Mouse (Mus musculus) gastrocnemius, adult 8-10 months (tissue): ENCODE measurements around the gene Cmip. TPM values are rescaled to one million over a fixed set of nuclear protein-coding genes. Genes with fewer than 3 reads are reported as not detected.
A peak's percentile ranks its signal among the peaks of the same experiment; 100 is the strongest.

ENCODE experiments used
- DNase-seq, 2 experiments: peaks; one replicate each; pipeline ENCODE4 v3.0.0; 2022; ENCODE audit warnings: low spot score in 2 of 2
- total RNA-seq, 4 experiments: library from RNA; stranded (reverse); gene quantifications; 2 replicates each; pipeline ENCODE4 v1.2.4; 2022

The Cmip gene
- total RNA-seq, 4 experiments from 2014 or later = 3.8 to 7.3 (median 6.2) TPM

GRCm38 (mm10) chr8:117458440-117458839 is 201.6 kb downstream of the Cmip start:
- DNase-seq = no peak

GRCm38 (mm10) chr8:117462701-117463284 is 205.9 kb downstream of the Cmip start:
- DNase-seq = no peak

- DNase-seq = no peak
Measured at GRCm38 (mm10) chr8:117464525-117464924, 207.7 kb downstream of the Cmip start.

GRCm38 (mm10) chr8:117465250-117465649 is 208.4 kb downstream of the Cmip start:
- DNase-seq = no peak

- DNase-seq = no peak
Measured at GRCm38 (mm10) chr8:117467466-117467865, 210.6 kb downstream of the Cmip start.

DNA sequence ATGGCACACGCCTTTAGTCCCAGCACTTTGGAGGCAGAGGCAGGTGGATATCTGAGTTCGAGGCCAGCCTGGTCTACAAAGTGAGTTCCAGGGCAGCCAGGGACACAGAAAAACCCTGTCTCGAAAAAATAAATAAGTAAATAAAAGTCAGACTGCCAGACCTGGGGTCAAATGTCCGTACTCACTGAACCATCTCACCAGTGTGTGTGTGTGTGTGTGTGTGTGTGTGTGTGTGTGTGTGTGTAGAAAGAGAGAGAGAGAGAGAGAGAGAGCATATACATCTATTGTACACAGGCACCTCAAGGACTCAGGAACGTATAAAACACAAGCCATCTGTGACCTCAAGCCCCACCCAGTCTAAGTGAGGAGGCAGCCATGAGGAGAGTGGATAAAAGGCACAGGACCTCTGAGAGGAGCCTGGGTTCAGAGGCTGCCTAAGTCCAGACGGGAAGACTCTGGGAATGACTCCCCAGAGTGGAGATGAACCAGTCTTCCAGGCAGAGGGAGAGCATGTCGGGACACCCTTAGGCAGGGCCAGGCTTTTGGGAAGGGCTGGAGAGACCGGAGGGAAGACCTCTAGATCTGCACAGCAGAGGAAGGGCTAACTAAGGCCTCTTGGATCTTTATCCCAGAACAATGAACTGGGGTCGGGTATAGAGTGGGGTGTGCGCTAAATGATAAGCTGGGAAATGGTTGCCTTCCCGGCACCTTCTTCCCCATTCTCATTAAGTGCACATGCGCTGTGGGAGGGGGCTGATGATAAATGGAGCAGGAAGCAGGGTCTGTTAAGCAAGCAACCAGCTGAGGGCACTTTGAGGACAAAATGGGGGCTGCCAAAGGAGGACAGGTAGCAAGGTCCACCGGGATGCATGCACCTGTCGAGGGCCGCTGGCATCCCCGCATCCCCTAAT is 212.8 kb downstream of the Cmip start:
- no peak for DNase-seq

DNA sequence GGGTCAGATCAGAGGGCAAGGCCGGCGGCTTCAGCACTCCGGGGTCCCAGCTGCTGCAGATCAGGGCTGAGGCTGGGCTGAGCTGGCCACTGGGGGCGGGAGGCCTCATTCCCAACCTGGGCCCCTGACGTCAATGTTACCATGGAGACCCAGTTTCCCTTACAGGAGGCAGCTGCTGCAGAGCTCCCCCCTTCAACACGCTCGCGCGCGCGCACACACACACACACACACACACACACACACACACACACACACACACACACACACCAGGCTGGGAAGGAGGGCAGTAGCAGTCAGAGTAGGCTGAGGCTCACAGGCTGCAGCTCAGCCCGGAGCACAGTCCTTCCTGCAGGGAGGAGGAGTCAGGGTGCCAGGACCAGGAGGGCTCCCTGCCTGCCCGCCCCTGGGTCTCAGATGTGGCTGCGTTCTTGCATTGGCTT is 213.5 kb downstream of the Cmip start:
- no peak for DNase-seq

DNA sequence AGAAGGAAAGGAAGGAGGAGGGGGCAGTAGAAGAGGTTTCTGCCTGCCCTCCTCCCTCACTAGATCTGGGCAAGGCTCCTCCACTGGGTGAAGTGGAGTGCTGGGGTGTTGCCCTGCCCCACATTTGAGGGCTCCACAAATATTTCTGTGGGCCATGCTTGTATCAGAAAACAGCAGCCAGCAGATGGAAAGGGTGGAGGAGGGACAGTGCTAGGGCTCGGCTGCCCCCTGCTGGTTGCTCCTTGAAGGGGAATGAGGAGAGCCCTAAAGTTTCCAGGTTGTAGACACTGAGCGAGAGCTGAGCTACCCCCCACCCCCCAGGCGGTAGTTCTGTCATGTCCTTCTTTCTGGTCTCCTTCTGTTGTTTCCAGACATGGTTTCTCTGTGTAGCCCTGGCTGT is 214.3 kb downstream of the Cmip start:
- DNase-seq = peak; percentile 18 to 26

GRCm38 (mm10) chr8:117471655-117472054 is 214.8 kb downstream of the Cmip start:
- DNase-seq = no peak

DNA sequence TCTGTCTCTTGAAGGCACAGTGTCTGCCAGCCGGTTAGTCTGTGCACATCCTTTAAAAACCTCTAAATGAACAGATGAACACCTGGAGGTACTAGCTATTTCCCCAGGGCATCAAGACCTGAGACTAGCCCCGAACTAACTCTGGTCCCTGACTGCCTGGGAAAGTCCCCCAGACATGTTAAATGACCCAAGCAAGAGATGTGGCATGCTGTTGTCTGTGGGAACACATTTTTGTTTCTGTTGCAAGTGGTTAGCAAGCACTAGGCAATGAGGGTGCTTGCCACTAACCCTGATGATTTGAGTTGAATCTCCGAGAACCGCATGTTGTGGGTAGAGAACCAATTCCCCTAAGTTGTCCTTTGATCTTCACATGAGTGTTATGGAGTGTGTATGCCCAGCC is 215.5 kb downstream of the Cmip start:
- no peak for DNase-seq

DNA sequence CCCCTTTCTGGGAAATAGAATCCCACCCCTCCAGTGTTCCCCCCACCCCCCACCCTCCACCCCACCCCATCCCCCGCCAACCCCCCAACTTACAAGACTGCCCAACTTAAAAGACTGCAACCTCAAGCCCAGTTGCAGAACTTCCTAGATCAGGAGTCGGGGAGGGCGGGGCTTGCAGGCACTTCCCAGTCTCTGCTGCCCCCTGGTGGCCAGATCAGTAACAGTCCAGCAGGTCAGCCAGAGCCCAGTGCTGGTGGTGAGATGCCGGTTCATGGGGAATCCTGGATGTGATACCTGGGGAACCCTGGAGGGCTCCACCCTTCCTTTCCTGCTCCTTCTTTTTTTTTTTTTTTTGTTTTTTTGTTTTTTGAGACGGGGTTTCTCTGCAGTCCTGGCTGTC is 218.1 kb downstream of the Cmip start:
- DNase-seq = peak; percentile 77 to 80

DNA sequence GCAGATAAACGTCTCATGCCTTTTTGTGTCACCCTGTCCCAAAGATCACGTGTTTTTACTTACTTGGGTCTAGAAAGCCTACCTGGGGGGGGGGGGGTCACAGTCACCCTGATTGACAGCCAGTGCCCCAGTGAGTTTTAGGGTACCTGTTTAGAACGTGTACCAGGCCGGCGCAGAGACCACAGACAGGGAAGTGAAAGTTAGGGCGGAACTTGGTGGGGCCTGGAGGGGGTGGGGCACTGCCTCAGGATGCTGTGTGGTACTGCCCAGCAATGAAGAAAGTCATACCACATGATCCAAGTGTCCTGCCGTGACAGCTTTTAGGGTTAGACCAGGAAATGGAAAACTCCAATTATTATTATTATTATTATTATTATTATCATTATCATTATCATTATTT is 219.0 kb downstream of the Cmip start:
- no peak for DNase-seq

- no peak for DNase-seq
Measured at GRCm38 (mm10) chr8:117478082-117478481, 221.2 kb downstream of the Cmip start.

GRCm38 (mm10) chr8:117479996-117480395 is 223.1 kb downstream of the Cmip start:
- DNase-seq = no peak

DNA sequence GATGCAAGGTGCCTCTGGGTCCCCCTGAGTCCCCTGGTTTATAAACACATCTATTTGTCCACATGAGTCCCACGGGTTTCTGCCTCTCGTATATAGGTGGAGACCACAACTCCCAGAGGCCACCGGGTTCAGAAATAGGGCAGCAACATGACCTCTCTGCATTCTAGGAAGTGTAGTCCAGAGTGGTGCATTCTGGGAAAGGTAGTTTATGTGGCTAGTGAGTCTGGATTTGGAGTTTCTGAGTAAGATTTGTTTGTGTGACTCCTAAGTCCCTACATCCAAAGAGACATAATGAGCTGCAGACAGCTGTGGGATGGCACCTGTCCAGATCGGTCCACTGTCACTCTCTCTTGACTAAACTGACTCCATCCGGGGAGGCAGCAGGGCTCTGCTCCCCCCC is 223.7 kb downstream of the Cmip start:
- DNase-seq = no peak

- no peak for DNase-seq
Measured at GRCm38 (mm10) chr8:117481830-117482229, 225.0 kb downstream of the Cmip start.

- DNase-seq = no peak
Measured at GRCm38 (mm10) chr8:117484731-117485130, 227.9 kb downstream of the Cmip start.

DNA sequence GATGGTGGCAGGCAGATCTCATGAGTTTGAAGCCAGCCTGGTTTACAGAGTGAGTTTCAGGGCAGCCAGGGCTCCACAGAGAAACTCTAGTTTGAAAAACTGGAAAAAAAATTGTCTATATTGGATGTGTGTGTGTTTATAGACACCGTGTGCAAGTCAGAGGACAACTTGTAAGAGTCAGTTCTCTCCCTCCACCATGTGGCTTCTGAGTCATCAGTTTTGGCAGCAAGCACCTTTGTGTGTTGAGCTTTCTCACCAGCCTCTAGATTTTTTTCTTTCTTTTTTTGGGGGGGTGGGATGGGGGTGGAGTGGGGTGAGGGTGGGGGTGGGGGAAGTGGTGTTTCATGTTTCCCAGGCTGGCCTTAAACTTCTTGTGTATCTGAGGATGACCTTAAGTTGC is 228.5 kb downstream of the Cmip start:
- DNase-seq = no peak

- DNase-seq = no peak
Measured at GRCm38 (mm10) chr8:117488246-117489005, 231.6 kb downstream of the Cmip start.

DNA sequence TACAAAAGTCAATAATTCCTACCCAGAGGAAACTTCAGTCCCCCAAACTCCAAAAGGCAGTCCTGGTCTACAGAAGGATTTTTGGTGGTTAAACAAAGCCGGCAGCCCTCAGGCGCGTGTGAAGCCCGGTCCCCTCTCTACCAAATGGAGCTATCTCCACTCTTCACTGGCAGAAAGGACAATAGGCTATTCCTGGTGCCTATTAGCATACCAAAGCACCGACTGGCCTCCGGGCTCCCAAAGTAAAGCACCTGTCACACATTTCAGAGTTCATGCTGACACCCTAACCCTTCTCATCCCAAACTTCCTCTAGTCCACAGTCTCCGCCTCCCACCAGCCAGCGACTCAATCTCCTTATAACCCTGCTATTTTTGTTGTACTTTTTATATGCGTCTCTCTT is 236.7 kb downstream of the Cmip start:
- no peak for DNase-seq

GRCm38 (mm10) chr8:117494874-117495273 is 238.0 kb downstream of the Cmip start:
- no peak for DNase-seq
